Mouse (Mus musculus) monocyte, adult 2 months (primary cell): ENCODE measurements around the gene Cdc42ep2.
A peak's percentile ranks its signal among the peaks of the same experiment; 100 is the strongest.
"Not testable (repeated sequence)": the region's sequence is repeated elsewhere in the genome, so short reads cannot be mapped to it uniquely, and the experiment has no call there.

Source experiments
- DNase-seq, 2 experiments: peaks; one replicate each; pipeline ENCODE4 v3.0.0; 2022; ENCODE audit warnings: low spot score in 2 of 2, low read depth in 1 of 2

Gene Cdc42ep2

GRCm38 (mm10) chr19:5913007-5913719 lies 11.5 kb downstream of the Cdc42ep2 start, which contains the start of gene Dpf2:
Gene Dpf2, minus strand, starts transcription at chr19:5913010.
- DNase-seq: no peak

- DNase-seq: peak; percentile 96
Measured at GRCm38 (mm10) chr19:5912103-5913006, 12.3 kb downstream of the Cdc42ep2 start.

GRCm38 (mm10) chr19:5911430-5912102 lies 13.1 kb downstream of the Cdc42ep2 start:
- no peak for DNase-seq

- DNase-seq: no peak
Measured at GRCm38 (mm10) chr19:5910221-5910620, 14.4 kb downstream of the Cdc42ep2 start.

GRCm38 (mm10) chr19:5907275-5907674 lies 17.3 kb downstream of the Cdc42ep2 start:
- DNase-seq: no peak

- DNase-seq: peak; percentile 60 to 63
Measured at GRCm38 (mm10) chr19:5894002-5894678, 30.5 kb downstream of the Cdc42ep2 start, which contains the start of gene Tigd3. Gene Tigd3, minus strand, starts transcription at chr19:5894149.

- no peak for DNase-seq
Measured at GRCm38 (mm10) chr19:5893282-5894001, 31.2 kb downstream of the Cdc42ep2 start.

GRCm38 (mm10) chr19:5892735-5893134 lies 31.9 kb downstream of the Cdc42ep2 start:
- no peak for DNase-seq

- DNase-seq: no peak
Measured at GRCm38 (mm10) chr19:5892262-5892661, 32.4 kb downstream of the Cdc42ep2 start.

- DNase-seq: no peak
Measured at GRCm38 (mm10) chr19:5891521-5892258, 32.9 kb downstream of the Cdc42ep2 start.

GRCm38 (mm10) chr19:5889211-5889610 lies 35.4 kb downstream of the Cdc42ep2 start:
- no peak for DNase-seq

GRCm38 (mm10) chr19:5887234-5887815 lies 37.3 kb downstream of the Cdc42ep2 start:
- no peak for DNase-seq

GRCm38 (mm10) chr19:5885838-5886237 lies 38.8 kb downstream of the Cdc42ep2 start:
- DNase-seq: no peak

GRCm38 (mm10) chr19:5883935-5884334 lies 40.7 kb downstream of the Cdc42ep2 start:
- DNase-seq: no peak

GRCm38 (mm10) chr19:5882079-5882478 lies 42.5 kb downstream of the Cdc42ep2 start:
- not testable (repeated sequence) for DNase-seq

- no peak for DNase-seq
Measured at GRCm38 (mm10) chr19:5881155-5881554, 43.5 kb downstream of the Cdc42ep2 start.

GRCm38 (mm10) chr19:5879735-5880134 lies 44.9 kb downstream of the Cdc42ep2 start:
- no peak for DNase-seq

GRCm38 (mm10) chr19:5878916-5879315 lies 45.7 kb downstream of the Cdc42ep2 start:
- DNase-seq: no peak

GRCm38 (mm10) chr19:5878362-5878722 lies 46.3 kb downstream of the Cdc42ep2 start:
- no peak for DNase-seq
